Mouse (Mus musculus) midbrain, embryonic 10.5 days (tissue): ENCODE measurements around the gene Ly86. TPM values are rescaled to one million over a fixed set of nuclear protein-coding genes. Genes with fewer than 3 reads are reported as not detected.

ENCODE experiments used
- DNase-seq: peaks from one replicate; pipeline ENCODE4 v3.0.0-alpha.2; 2017; ENCODE audit warnings: low spot score
- H3K27ac ChIP-seq: fragments of 300-500 bp; sonication (generic); replicated peaks from 2 replicates; pipeline ENCODE4 v1.5.1; 2016; ENCODE audit warnings: mild to moderate bottlenecking
- H3K27me3 ChIP-seq: fragments of 300-500 bp; sonication (generic); 2 replicates; pipeline ENCODE4 v1.6.1; 2016; ENCODE audit warnings: low read depth, mild to moderate bottlenecking; ENCODE audit not compliant: poor library complexity, severe bottlenecking
- H3K36me3 ChIP-seq: fragments of 300-500 bp; sonication (generic); 2 replicates; pipeline ENCODE4 v1.6.1; 2016; ENCODE audit warnings: mild to moderate bottlenecking, moderate library complexity
- H3K4me1 ChIP-seq: fragments of 300-500 bp; sonication (generic); 2 replicates; pipeline ENCODE4 v1.6.1; 2016
- H3K4me3 ChIP-seq: fragments of 300-500 bp; sonication (generic); 2 replicates; pipeline ENCODE4 v1.5.1; 2016; ENCODE audit warnings: mild to moderate bottlenecking, moderate library complexity
- H3K9me3 ChIP-seq: fragments of 300-500 bp; sonication (generic); replicated peaks from 2 replicates; pipeline ENCODE4 v1.6.1; 2016; ENCODE audit warnings: mild to moderate bottlenecking
- WGBS: fragments of 180-500 bp; shearing (Covaris S2); methylation state at CpG from one replicate; pipeline ENCODE4 v1.1.7; 2016; 5-methylcytosine and 5-hydroxymethylcytosine counted together
- polyA plus RNA-seq: library from polyadenylated mRNA; unstranded; fragments of >200 nt; fragmentation: Nextera tagmentation; extraction: Ambion mirVana; gene quantifications from 2 replicates; pipeline ENCODE4 v1.2.1, GENCODE M21; 2016

The Ly86 gene
- polyA plus RNA-seq, 1 experiment from 2014 or later, result 3.9 TPM

- 87% methylated on average over 2 of the region's 2 CpGs for WGBS
Measured at GRCm38 (mm10) chr13:37356549-37356948, 11.5 kb downstream of the Ly86 start.

GRCm38 (mm10) chr13:37358112-37358511 lies 13.1 kb downstream of the Ly86 start:
- Histone ChIP-seq H3K36me3 (no peaks in the 10 kb centered on the region), H3K4me3 (no peak overlapping the region), H3K9me3 (no peaks in the 10 kb centered on the region), H3K27ac (no peak overlapping the region), H3K27me3 (no peaks in the 10 kb centered on the region), H3K4me1 (no peaks in the 10 kb centered on the region)
- DNase-seq, result no peak
- 89% methylated on average over 2 of the region's 2 CpGs for WGBS

More at GRCm38 (mm10) chr13:37356549-37356948, 11.5 kb downstream of the Ly86 start:
- Histone ChIP-seq H3K27me3 (no peaks in the 10 kb centered on the region), H3K4me1 (0 out of 2 replicates have a peak, but pooled peaks cover 2% of the 10 kb centered on the region), H3K9me3 (no peaks in the 10 kb centered on the region), H3K36me3 (no peaks in the 10 kb centered on the region), H3K4me3 (no peak overlapping the region), H3K27ac (no peak overlapping the region)
- no peak for DNase-seq

DNA sequence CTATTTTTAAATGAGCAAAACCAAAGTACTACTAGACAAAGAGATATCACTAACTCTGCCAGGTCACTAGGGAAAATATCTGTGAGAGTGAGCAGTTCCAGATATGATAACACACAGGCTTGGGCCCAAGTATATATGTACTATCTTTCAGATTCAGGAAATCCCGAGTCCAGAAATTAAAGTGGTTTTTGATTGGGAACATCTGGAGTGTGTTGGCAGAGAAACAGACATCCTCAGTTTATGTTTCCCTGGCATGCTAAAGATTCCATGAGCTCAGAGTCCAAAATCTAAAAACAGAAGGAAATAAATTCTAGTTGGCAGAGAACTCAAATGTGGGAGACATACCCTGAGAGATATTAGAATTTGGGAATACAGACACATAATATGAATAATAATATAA lies 16.2 kb downstream of the Ly86 start:
- 88% methylated on average over 1 of the region's 1 CpGs for WGBS

GRCm38 (mm10) chr13:37364351-37364750 lies 19.3 kb downstream of the Ly86 start:
- DNase-seq, result no peak
- WGBS, result 90% methylated on average over 5 of the region's 5 CpGs
- no peaks in the 10 kb centered on the region for H3K27me3 ChIP-seq
- no peaks in the 10 kb centered on the region for H3K36me3 ChIP-seq
- H3K9me3 ChIP-seq, result no peaks in the 10 kb centered on the region
- H3K4me3 ChIP-seq, result no peak overlapping the region
- no peak overlapping the region for H3K27ac ChIP-seq
- no peaks in the 10 kb centered on the region for H3K4me1 ChIP-seq

More for the DNA sequence above, 16.2 kb downstream of the Ly86 start:
- Histone ChIP-seq H3K4me1 (no peaks in the 10 kb centered on the region), H3K27me3 (no peaks in the 10 kb centered on the region), H3K4me3 (no peak overlapping the region), H3K27ac (no peak overlapping the region), H3K36me3 (no peaks in the 10 kb centered on the region), H3K9me3 (no peaks in the 10 kb centered on the region)
- no peak for DNase-seq

- Histone ChIP-seq H3K27ac (no peak overlapping the region), H3K36me3 (no peaks in the 10 kb centered on the region), H3K27me3 (no peaks in the 10 kb centered on the region), H3K4me3 (no peak overlapping the region), H3K9me3 (no peaks in the 10 kb centered on the region), H3K4me1 (peaks cover 6% of the 10 kb centered on the region)
- DNase-seq, result no peak
- 84% methylated on average over 5 of the region's 5 CpGs for WGBS
Measured at GRCm38 (mm10) chr13:37376411-37376810, 31.4 kb downstream of the Ly86 start.

DNA sequence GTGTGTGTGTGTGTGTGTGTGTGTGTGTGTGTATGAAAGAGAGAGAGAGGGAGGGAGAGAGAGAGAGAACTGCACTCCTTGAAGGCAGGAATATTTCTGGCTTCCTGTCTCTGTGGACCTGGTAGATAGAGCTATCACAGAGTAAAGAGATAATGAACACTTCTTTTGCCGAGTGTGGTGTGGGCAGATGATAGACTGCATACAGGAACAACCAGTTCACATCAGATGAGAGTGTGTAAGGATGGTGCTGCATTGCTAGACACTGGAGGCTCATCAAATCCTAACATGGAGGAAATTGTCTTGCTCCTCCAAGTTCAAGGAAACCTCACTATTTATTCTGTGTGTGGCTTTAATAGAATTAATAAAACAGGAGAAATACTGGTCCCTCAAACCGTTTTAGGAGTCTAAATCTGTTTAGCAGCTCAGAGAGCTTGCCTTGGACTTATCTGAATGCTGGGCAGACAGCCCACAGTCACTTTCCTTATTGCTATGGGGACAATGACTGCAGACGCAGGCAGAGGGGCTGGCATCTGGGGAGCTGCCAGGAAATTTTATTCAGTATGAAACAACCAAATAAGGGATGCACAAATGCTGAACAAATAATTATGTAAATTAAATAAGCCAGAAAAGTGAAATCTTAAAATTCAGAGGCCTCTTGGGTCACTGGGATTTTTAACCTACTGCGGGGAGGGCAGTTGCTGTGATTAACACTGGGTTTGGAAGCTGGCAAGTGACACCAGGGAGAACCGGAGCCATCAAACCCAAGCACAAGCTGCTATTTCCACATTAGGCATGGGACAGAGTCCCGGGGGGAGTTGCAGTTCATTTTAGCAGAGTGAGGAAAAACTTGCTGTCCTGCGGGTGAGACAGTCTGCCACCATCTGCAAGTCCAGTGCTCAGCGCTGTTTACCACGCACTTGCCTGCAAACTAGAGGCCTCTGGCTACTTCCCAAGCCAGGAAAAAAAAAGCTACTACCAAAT lies 43.5 kb downstream of the Ly86 start:
- 76% methylated on average over 9 of the region's 9 CpGs for WGBS
- Histone ChIP-seq H3K4me1 (no peaks in the 10 kb centered on the region), H3K27me3 (no peaks in the 10 kb centered on the region), H3K27ac (no peak overlapping the region), H3K4me3 (no peak overlapping the region), H3K36me3 (no peaks in the 10 kb centered on the region), H3K9me3 (no peaks in the 10 kb centered on the region)
- no peak for DNase-seq

GRCm38 (mm10) chr13:37389296-37389695 lies 44.3 kb downstream of the Ly86 start:
- Histone ChIP-seq H3K27ac (no peak overlapping the region), H3K36me3 (no peaks in the 10 kb centered on the region), H3K4me3 (no peak overlapping the region), H3K4me1 (no peaks in the 10 kb centered on the region), H3K9me3 (no peaks in the 10 kb centered on the region), H3K27me3 (no peaks in the 10 kb centered on the region)
- 87% methylated on average over 5 of the region's 5 CpGs for WGBS
- no peak for DNase-seq

GRCm38 (mm10) chr13:37398791-37399190 lies 53.8 kb downstream of the Ly86 start:
- DNase-seq, result no peak
- H3K4me1 ChIP-seq, result no peaks in the 10 kb centered on the region

DNA sequence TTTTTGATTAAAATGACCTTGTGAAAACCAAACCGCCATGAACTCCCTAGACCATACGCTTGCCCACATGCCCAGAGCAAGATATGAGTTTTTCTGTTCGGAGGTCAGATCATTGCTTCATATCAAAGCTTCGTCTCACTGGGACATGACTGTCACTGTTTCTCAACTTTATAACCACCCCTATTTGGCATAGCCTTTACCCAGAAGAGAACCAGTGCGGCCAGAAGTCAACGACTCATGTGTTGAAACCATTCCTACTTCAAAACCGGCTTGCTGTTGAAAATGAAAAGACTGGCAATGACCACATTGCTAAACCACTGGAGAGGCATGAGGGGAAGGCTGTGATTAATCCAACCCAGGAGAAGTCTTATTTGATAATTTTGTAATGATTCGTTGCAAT lies 54.3 kb downstream of the Ly86 start:
- H3K36me3 ChIP-seq, result no peaks in the 10 kb centered on the region
- DNase-seq, result no peak
- no peak overlapping the region for H3K27ac ChIP-seq
- H3K4me1 ChIP-seq, result no peaks in the 10 kb centered on the region
- H3K9me3 ChIP-seq, result no peaks in the 10 kb centered on the region
- 92% methylated on average over 8 of the region's 8 CpGs for whole genome bisulfite sequencing
- no peak overlapping the region for H3K4me3 ChIP-seq
- H3K27me3 ChIP-seq, result no peaks in the 10 kb centered on the region

More at GRCm38 (mm10) chr13:37398791-37399190, 53.8 kb downstream of the Ly86 start:
- no peaks in the 10 kb centered on the region for H3K27me3 ChIP-seq
- H3K9me3 ChIP-seq, result no peaks in the 10 kb centered on the region
- H3K4me3 ChIP-seq, result no peak overlapping the region
- no peaks in the 10 kb centered on the region for H3K36me3 ChIP-seq
- WGBS, result 86% methylated on average over 4 of the region's 4 CpGs
- no peak overlapping the region for H3K27ac ChIP-seq

GRCm38 (mm10) chr13:37402421-37402820 lies 57.4 kb downstream of the Ly86 start:
- no peaks in the 10 kb centered on the region for H3K27me3 ChIP-seq
- H3K4me1 ChIP-seq, result no peaks in the 10 kb centered on the region
- DNase-seq, result no peak
- H3K27ac ChIP-seq, result no peak overlapping the region
- no peaks in the 10 kb centered on the region for H3K36me3 ChIP-seq
- no peak overlapping the region for H3K4me3 ChIP-seq
- H3K9me3 ChIP-seq, result no peaks in the 10 kb centered on the region
- 50% methylated on average over 3 of the region's 3 CpGs for WGBS

DNA sequence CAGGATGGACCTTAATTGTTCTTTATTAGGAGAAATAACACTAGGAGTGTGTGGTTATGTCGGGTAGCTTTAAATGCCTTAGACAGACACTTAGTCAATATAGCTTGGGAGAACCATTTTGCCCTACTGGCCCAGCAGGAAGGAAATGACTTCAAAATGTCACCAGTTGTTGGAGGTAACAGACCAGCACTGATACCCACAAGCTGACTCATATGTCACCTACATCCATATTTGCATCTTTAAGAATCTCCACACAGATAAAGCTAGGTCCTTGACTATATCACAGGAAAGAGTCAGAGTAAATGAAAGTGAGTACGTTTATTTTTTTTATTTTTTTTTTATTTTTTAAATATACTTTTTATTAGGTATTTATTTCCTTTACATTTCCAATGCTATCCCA lies 58.7 kb downstream of the Ly86 start:
- H3K4me3 ChIP-seq, result no peak overlapping the region
- no peaks in the 10 kb centered on the region for H3K36me3 ChIP-seq
- no peaks in the 10 kb centered on the region for H3K27me3 ChIP-seq
- H3K9me3 ChIP-seq, result no peaks in the 10 kb centered on the region
- no peak overlapping the region for H3K27ac ChIP-seq
- WGBS, result 88% methylated on average over 2 of the region's 2 CpGs
- no peak for DNase-seq
- H3K4me1 ChIP-seq, result no peaks in the 10 kb centered on the region

GRCm38 (mm10) chr13:37415696-37416095 lies 70.7 kb downstream of the Ly86 start:
- no peak for DNase-seq
- no peaks in the 10 kb centered on the region for H3K36me3 ChIP-seq
- 94% methylated on average over 1 of the region's 1 CpGs for WGBS
- H3K27ac ChIP-seq, result no peak overlapping the region
- H3K9me3 ChIP-seq, result no peaks in the 10 kb centered on the region
- no peaks in the 10 kb centered on the region for H3K4me1 ChIP-seq
- H3K4me3 ChIP-seq, result no peak overlapping the region
- no peaks in the 10 kb centered on the region for H3K27me3 ChIP-seq

GRCm38 (mm10) chr13:37423416-37423815 lies 78.4 kb downstream of the Ly86 start:
- DNase-seq, result no peak
- H3K27me3 ChIP-seq, result no peaks in the 10 kb centered on the region
- H3K27ac ChIP-seq, result no peak overlapping the region
- H3K9me3 ChIP-seq, result no peaks in the 10 kb centered on the region
- no peaks in the 10 kb centered on the region for H3K4me1 ChIP-seq
- WGBS, result 94% methylated on average over 6 of the region's 6 CpGs
- H3K36me3 ChIP-seq, result no peaks in the 10 kb centered on the region
- H3K4me3 ChIP-seq, result no peak overlapping the region
